Mouse (Mus musculus) myocyte (in vitro differentiated cells): Measurements from ENCODE around the gene Reg3g.

Experiments
- CEBPB ChIP-seq: IDR thresholded peaks from 2 replicates; pipeline ENCODE4 v1.6.1; 2011; ENCODE audit warnings: mild to moderate bottlenecking, moderate library complexity; ENCODE audit not compliant: poor library complexity, insufficient read depth, severe bottlenecking
- E2F4 ChIP-seq: IDR thresholded peaks from one replicate; pipeline ENCODE4 v1.6.1; 2011; ENCODE audit warnings: mild to moderate bottlenecking, control low read depth, moderate library complexity; ENCODE audit not compliant: insufficient read depth
- MAX ChIP-seq: IDR thresholded peaks from one replicate; pipeline ENCODE4 v1.6.1; 2011; ENCODE audit warnings: low read depth, mild to moderate bottlenecking, control low read depth
- MYOD1 ChIP-seq, 3 experiments: IDR thresholded peaks; one replicate each; pipeline ENCODE4 v1.6.1; 2011; ENCODE audit warnings: control low read depth in 2 of 3, low read depth in 2 of 3, mild to moderate bottlenecking in 2 of 3, moderate library complexity in 1 of 3; ENCODE audit not compliant: insufficient read length in 2 of 3, control insufficient read depth in 1 of 3
- POLR2A ChIP-seq: IDR thresholded peaks from one replicate; pipeline ENCODE4 v1.6.1; 2011; ENCODE audit warnings: low read depth, mild to moderate bottlenecking, control low read depth, moderate library complexity; ENCODE audit not compliant: insufficient read length
- SRF ChIP-seq: IDR thresholded peaks from one replicate; pipeline ENCODE4 v1.6.1; 2011; ENCODE audit warnings: low read depth; ENCODE audit not compliant: control insufficient read depth, insufficient read length
- TCF3 ChIP-seq: IDR thresholded peaks from one replicate; pipeline ENCODE4 v1.6.1; 2011; ENCODE audit warnings: low read depth, control low read depth; ENCODE audit not compliant: insufficient read length

GRCm38 (mm10) chr6:78452804-78453203 lies 15.9 kb downstream of the Reg3g start:
- TF ChIP-seq MYOD1 (IDR thresholded peaks at IDR 0.05; ENCODE audit: control insufficient read depth in 1 of 3, insufficient read length in 2 of 3, low read depth in 2 of 3) (no peak), POLR2A (no peak), TCF3 (no peak), MAX (no peak), SRF (no peak), E2F4 (no peak), CEBPB (no peak)
